Mouse (Mus musculus): ENCODE data around the gene Nop53. TPM values are rescaled to one million over a fixed set of nuclear protein-coding genes. Genes with fewer than 3 reads are reported as not detected.

The Nop53 gene
- 270 TPM for polyA plus RNA-seq (2012; fragmentation: generic; extraction: Trizol)

DNA sequence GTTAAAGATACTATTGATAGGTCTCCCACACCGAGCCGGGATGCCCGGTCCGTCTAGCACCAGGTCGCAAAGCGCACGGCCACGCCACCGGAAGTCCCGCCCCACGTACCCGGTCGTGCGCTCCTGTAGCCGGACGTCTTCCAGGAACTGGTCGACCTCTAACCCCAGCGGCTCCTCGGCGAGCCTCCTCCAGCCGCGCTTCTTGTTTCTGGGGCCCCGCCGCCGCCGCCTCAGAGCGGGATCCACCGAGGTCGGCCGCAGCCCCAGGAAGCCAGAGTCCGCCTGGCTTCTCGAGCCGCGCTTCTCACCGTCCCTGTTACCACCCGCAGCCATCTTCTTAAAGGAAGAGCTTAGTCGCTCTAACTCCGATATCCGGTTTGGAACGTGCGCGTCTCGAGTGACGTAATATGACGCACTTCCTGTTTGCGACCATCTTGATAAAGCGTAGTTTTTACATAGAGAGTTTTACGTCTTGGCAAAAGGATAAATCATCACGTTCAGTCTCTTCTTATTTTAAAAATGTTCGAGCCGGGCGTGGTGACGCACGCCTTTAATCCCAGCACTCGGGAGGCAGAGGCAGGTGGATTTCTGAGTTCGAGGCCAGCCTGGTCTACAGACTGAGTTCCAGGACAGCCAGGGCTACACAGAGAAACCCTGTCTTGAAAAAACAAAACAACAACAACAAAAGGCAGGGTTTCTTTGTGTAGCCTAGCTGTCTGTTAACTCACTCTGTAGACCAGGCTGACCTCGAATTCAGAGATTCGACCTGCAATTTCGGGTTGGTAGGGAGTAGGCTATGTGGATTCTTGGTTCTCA is at the start of gene Nop53:
Gene Nop53, minus strand, starts transcription at position 354 of the 816 bp plus-strand sequence.
- peaks cover 23% of the 10 kb centered on the region for H3K36me3 ChIP-seq (ENCODE audit: control insufficient read depth, insufficient read depth)
- H3K4me2 ChIP-seq (ENCODE audit: low read depth) = peak within 1 kb of the TSS; percentile 87
- no peaks in the 10 kb centered on the region for H3K27me3 ChIP-seq (ENCODE audit: control insufficient read depth, insufficient read depth, insufficient read length)
- H3K4me3 ChIP-seq = peak within 1 kb of the TSS; percentile 62
- peak within 1 kb of the TSS; percentile 20 for H3ac ChIP-seq (ENCODE audit: control insufficient read depth, insufficient read length)
- TF ChIP-seq TCF3 (IDR thresholded peaks at IDR 0.05; ENCODE audit: insufficient read length, low read depth) (no peak), E2F4 (IDR thresholded peaks at IDR 0.05; ENCODE audit: insufficient read depth) (no peak), REST (IDR thresholded peaks at IDR 0.05; ENCODE audit: insufficient read depth, insufficient read length) (no peak), MYOG (IDR thresholded peaks at IDR 0.05; ENCODE audit: control insufficient read depth in 1 of 3, insufficient read depth in 1 of 3, insufficient read length in 2 of 3, low read depth in 2 of 3) (no peak), MYOD1 (IDR thresholded peaks at IDR 0.05; ENCODE audit: control insufficient read depth in 1 of 3, insufficient read length in 2 of 3, low read depth in 2 of 3) (no peak), USF1 (IDR thresholded peaks at IDR 0.05; ENCODE audit: low read depth) (no peak), POLR2A (IDR thresholded peaks at IDR 0.05; ENCODE audit: insufficient read length, low read depth) (peak; percentile 78), CEBPB (IDR thresholded peaks at IDR 0.05; ENCODE audit: insufficient read depth, poor library complexity, severe bottlenecking) (no peak), POLR2AphosphoS2 (IDR thresholded peaks at IDR 0.05; ENCODE audit: insufficient read length, low read depth) (peak; percentile 57), TCF12 (IDR thresholded peaks at IDR 0.05; ENCODE audit: insufficient read depth, poor library complexity, severe bottlenecking) (no peak)
- H3K79me2 ChIP-seq (ENCODE audit: control insufficient read depth, insufficient read depth) = peaks cover 25% of the 10 kb centered on the region

DNA sequence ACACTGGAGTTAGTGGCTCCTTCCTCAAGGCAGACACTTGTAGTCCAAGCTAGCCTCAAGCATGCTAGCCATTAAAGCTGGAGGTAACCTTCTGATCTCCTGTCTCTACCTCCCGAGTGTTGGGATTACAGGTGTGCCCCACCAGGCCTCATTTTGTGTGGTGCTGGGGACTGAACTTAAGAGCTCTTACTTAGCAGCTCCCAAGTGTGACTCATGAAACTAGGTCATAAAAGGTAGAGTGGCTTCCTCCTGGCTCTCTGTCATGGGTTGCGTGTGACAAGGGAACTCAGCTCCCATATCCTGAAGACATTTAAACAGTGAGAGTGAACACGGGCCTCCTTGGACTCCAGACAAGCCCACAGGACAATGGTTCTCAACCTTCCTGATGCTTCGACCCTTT is 47.9 kb upstream of the Nop53 start:
- H3ac ChIP-seq (ENCODE audit: control insufficient read depth, insufficient read length) = no peak overlapping the region
- no peak overlapping the region for H3K4me2 ChIP-seq (ENCODE audit: low read depth)
- H3K79me2 ChIP-seq (ENCODE audit: control insufficient read depth, insufficient read depth) = no peaks in the 10 kb centered on the region
- TF ChIP-seq CEBPB (IDR thresholded peaks at IDR 0.05; ENCODE audit: insufficient read depth, poor library complexity, severe bottlenecking) = no peak
- no peak for TF ChIP-seq REST (IDR thresholded peaks at IDR 0.05; ENCODE audit: insufficient read depth, insufficient read length)
- TF ChIP-seq MYOG (IDR thresholded peaks at IDR 0.05; ENCODE audit: control insufficient read depth in 1 of 3, insufficient read depth in 1 of 3, insufficient read length in 2 of 3, low read depth in 2 of 3) = no peak
- no peak for TF ChIP-seq E2F4 (IDR thresholded peaks at IDR 0.05; ENCODE audit: insufficient read depth)
- TF ChIP-seq POLR2A (IDR thresholded peaks at IDR 0.05; ENCODE audit: insufficient read length, low read depth) = no peak
- TF ChIP-seq POLR2AphosphoS2 (IDR thresholded peaks at IDR 0.05; ENCODE audit: insufficient read length, low read depth) = no peak
- no peak for TF ChIP-seq MYOD1 (IDR thresholded peaks at IDR 0.05; ENCODE audit: control insufficient read depth in 1 of 3, insufficient read length in 2 of 3, low read depth in 2 of 3)
- TF ChIP-seq TCF12 (IDR thresholded peaks at IDR 0.05; ENCODE audit: insufficient read depth, poor library complexity, severe bottlenecking) = no peak
- no peak for TF ChIP-seq TCF3 (IDR thresholded peaks at IDR 0.05; ENCODE audit: insufficient read length, low read depth)
- no peak for TF ChIP-seq USF1 (IDR thresholded peaks at IDR 0.05; ENCODE audit: low read depth)
- no peak for TF ChIP-seq MAX (IDR thresholded peaks at IDR 0.05; ENCODE audit: low read depth)
- no peak for TF ChIP-seq SRF (IDR thresholded peaks at IDR 0.05; ENCODE audit: control insufficient read depth, insufficient read length, low read depth)
- H3K4me3 ChIP-seq = no peak overlapping the region
- peaks cover 8% of the 10 kb centered on the region for H3K36me3 ChIP-seq (ENCODE audit: control insufficient read depth, insufficient read depth)
- no peaks in the 10 kb centered on the region for H3K27me3 ChIP-seq (ENCODE audit: control insufficient read depth, insufficient read depth, insufficient read length)

DNA sequence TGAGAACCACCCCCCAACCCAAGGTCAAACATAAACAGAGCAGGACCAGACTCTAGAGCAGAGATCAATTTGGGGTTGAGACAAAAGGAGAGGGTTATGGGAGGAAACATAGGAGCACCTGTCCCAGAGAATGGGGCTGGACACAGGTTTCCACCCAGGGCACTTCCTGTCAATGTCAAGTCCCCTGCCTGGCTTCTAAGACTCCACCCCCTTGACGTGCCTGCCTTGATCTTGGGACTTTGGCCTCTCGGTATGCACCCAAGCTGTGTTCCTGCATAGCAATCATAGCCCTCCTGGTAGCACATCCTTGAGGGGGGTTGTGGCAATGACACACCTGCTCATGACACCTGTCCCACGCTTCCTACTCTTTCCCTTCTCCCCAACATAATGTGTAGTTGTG is 47.3 kb upstream of the Nop53 start:
- Histone ChIP-seq H3K4me3 (no peak overlapping the region), H3K4me2 (ENCODE audit: low read depth) (no peak overlapping the region), H3K79me2 (ENCODE audit: control insufficient read depth, insufficient read depth) (no peaks in the 10 kb centered on the region), H3K36me3 (ENCODE audit: control insufficient read depth, insufficient read depth) (peaks cover 8% of the 10 kb centered on the region), H3ac (ENCODE audit: control insufficient read depth, insufficient read length) (no peak overlapping the region), H3K27me3 (ENCODE audit: control insufficient read depth, insufficient read depth, insufficient read length) (no peaks in the 10 kb centered on the region)
- TF ChIP-seq POLR2A (IDR thresholded peaks at IDR 0.05; ENCODE audit: insufficient read length, low read depth) (no peak), MYOD1 (IDR thresholded peaks at IDR 0.05; ENCODE audit: control insufficient read depth in 1 of 3, insufficient read length in 2 of 3, low read depth in 2 of 3) (no peak), TCF12 (IDR thresholded peaks at IDR 0.05; ENCODE audit: insufficient read depth, poor library complexity, severe bottlenecking) (no peak), USF1 (IDR thresholded peaks at IDR 0.05; ENCODE audit: low read depth) (no peak), MAX (IDR thresholded peaks at IDR 0.05; ENCODE audit: low read depth) (no peak), MYOG (IDR thresholded peaks at IDR 0.05; ENCODE audit: control insufficient read depth in 1 of 3, insufficient read depth in 1 of 3, insufficient read length in 2 of 3, low read depth in 2 of 3) (no peak), REST (IDR thresholded peaks at IDR 0.05; ENCODE audit: insufficient read depth, insufficient read length) (no peak), E2F4 (IDR thresholded peaks at IDR 0.05; ENCODE audit: insufficient read depth) (no peak), CEBPB (IDR thresholded peaks at IDR 0.05; ENCODE audit: insufficient read depth, poor library complexity, severe bottlenecking) (no peak), TCF3 (IDR thresholded peaks at IDR 0.05; ENCODE audit: insufficient read length, low read depth) (no peak), POLR2AphosphoS2 (IDR thresholded peaks at IDR 0.05; ENCODE audit: insufficient read length, low read depth) (no peak), SRF (IDR thresholded peaks at IDR 0.05; ENCODE audit: control insufficient read depth, insufficient read length, low read depth) (no peak)

DNA sequence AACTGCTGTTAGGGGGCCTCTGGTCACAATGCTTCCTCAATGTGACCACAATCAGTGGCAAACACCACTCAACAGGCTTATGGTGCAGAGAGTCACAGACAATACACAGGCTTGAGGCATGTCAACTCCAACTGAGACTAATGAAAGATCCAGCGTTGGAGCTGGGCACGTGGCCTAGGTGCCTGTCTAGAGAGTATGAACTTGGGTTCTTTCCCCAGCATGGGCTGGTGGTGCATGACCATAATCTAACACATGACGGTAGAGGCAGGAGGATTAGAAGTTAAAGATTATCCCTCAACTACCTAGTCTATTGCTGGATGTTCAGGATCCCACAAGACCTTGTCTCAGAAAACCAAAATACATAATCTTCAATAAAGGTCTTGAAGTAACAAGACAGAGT is 45.9 kb upstream of the Nop53 start:
- H3K79me2 ChIP-seq (ENCODE audit: control insufficient read depth, insufficient read depth) = no peaks in the 10 kb centered on the region
- no peak for TF ChIP-seq POLR2A (IDR thresholded peaks at IDR 0.05; ENCODE audit: insufficient read length, low read depth)
- no peak for TF ChIP-seq MYOD1 (IDR thresholded peaks at IDR 0.05; ENCODE audit: control insufficient read depth in 1 of 3, insufficient read length in 2 of 3, low read depth in 2 of 3)
- TF ChIP-seq USF1 (IDR thresholded peaks at IDR 0.05; ENCODE audit: low read depth) = no peak
- TF ChIP-seq MAX (IDR thresholded peaks at IDR 0.05; ENCODE audit: low read depth) = no peak
- TF ChIP-seq REST (IDR thresholded peaks at IDR 0.05; ENCODE audit: insufficient read depth, insufficient read length) = no peak
- no peak for TF ChIP-seq MYOG (IDR thresholded peaks at IDR 0.05; ENCODE audit: control insufficient read depth in 1 of 3, insufficient read depth in 1 of 3, insufficient read length in 2 of 3, low read depth in 2 of 3)
- no peak for TF ChIP-seq CEBPB (IDR thresholded peaks at IDR 0.05; ENCODE audit: insufficient read depth, poor library complexity, severe bottlenecking)
- no peak for TF ChIP-seq E2F4 (IDR thresholded peaks at IDR 0.05; ENCODE audit: insufficient read depth)
- no peak for TF ChIP-seq SRF (IDR thresholded peaks at IDR 0.05; ENCODE audit: control insufficient read depth, insufficient read length, low read depth)
- TF ChIP-seq POLR2AphosphoS2 (IDR thresholded peaks at IDR 0.05; ENCODE audit: insufficient read length, low read depth) = no peak
- no peak for TF ChIP-seq TCF12 (IDR thresholded peaks at IDR 0.05; ENCODE audit: insufficient read depth, poor library complexity, severe bottlenecking)
- TF ChIP-seq TCF3 (IDR thresholded peaks at IDR 0.05; ENCODE audit: insufficient read length, low read depth) = no peak

More for the DNA sequence above, 45.9 kb upstream of the Nop53 start:
- Histone ChIP-seq H3K27me3 (ENCODE audit: control insufficient read depth, insufficient read depth, insufficient read length) (no peaks in the 10 kb centered on the region), H3K4me2 (ENCODE audit: low read depth) (no peak overlapping the region), H3ac (ENCODE audit: control insufficient read depth, insufficient read length) (no peak overlapping the region), H3K4me3 (no peak overlapping the region), H3K36me3 (ENCODE audit: control insufficient read depth, insufficient read depth) (peaks cover 6% of the 10 kb centered on the region)
